Mouse (Mus musculus) forebrain, embryonic 11.5 days (tissue): ENCODE results near the gene Wdr26. TPM values are rescaled to one million over a fixed set of nuclear protein-coding genes. Genes with fewer than 3 reads are reported as not detected.

Experiments used
- ATAC-seq: fragments of 200-750 bp; cut with Nextera tagmentation; replicated peaks from 2 replicates; pipeline ENCODE4 v1.8.0; 2017; ENCODE audit warnings: moderate TSS enrichment; ENCODE audit not compliant: low FRiP score
- DNase-seq: peaks from one replicate; pipeline ENCODE4 v3.0.0-alpha.2; 2017; ENCODE audit warnings: low spot score
- H3K27ac ChIP-seq: fragments of 300-500 bp; sonication (generic); 2 replicates; pipeline ENCODE4 v1.5.1; 2014; ENCODE audit warnings: low read depth, low read length
- H3K27me3 ChIP-seq: fragments of 300-500 bp; sonication (generic); 2 replicates; pipeline ENCODE4 v1.6.1; 2014; ENCODE audit warnings: mild to moderate bottlenecking, low read length, mixed read lengths; ENCODE audit not compliant: control insufficient read depth, insufficient read depth
- H3K36me3 ChIP-seq: fragments of 300-500 bp; sonication (generic); 2 replicates; pipeline ENCODE4 v1.6.1; 2014; ENCODE audit warnings: mild to moderate bottlenecking, low read length, moderate library complexity, mixed read lengths; ENCODE audit not compliant: control insufficient read depth, insufficient read depth
- H3K4me1 ChIP-seq: fragments of 300-500 bp; sonication (generic); replicated peaks from 2 replicates; pipeline ENCODE4 v1.6.1; 2014; ENCODE audit warnings: low read length, mixed read lengths; ENCODE audit not compliant: control insufficient read depth, insufficient read depth
- H3K4me2 ChIP-seq: fragments of 300-500 bp; sonication (generic); 2 replicates; pipeline ENCODE4 v1.6.1; 2014; ENCODE audit warnings: low read depth, mild to moderate bottlenecking, low read length, moderate library complexity, mixed read lengths; ENCODE audit not compliant: severe bottlenecking
- H3K4me3 ChIP-seq: fragments of 300-500 bp; sonication (generic); 2 replicates; pipeline ENCODE4 v1.5.1; 2014; ENCODE audit warnings: low read depth, low read length
- H3K9ac ChIP-seq: fragments of 300-500 bp; sonication (generic); 2 replicates; pipeline ENCODE4 v1.6.1; 2014; ENCODE audit warnings: low read length
- H3K9me3 ChIP-seq: fragments of 300-500 bp; sonication (generic); 2 replicates; pipeline ENCODE4 v1.6.1; 2016; ENCODE audit warnings: low read length, mixed read lengths; ENCODE audit not compliant: control insufficient read depth
- WGBS: fragments of 180-500 bp; shearing (Covaris S2); extraction: QIAGEN DNeasy Blood & Tissue Kit; methylation state at CpG from one replicate; pipeline ENCODE4 v1.1.7; 2014; 5-methylcytosine and 5-hydroxymethylcytosine counted together
- polyA plus RNA-seq: library from polyadenylated mRNA; unstranded; fragments of >200 nt; fragmentation: Nextera tagmentation; extraction: Ambion mirVana; gene quantifications from 2 replicates; pipeline ENCODE4 v1.2.1, GENCODE M21; 2014

Wdr26 gene
- polyA plus RNA-seq, 1 experiment from 2014 or later: 34.1 TPM

DNA sequence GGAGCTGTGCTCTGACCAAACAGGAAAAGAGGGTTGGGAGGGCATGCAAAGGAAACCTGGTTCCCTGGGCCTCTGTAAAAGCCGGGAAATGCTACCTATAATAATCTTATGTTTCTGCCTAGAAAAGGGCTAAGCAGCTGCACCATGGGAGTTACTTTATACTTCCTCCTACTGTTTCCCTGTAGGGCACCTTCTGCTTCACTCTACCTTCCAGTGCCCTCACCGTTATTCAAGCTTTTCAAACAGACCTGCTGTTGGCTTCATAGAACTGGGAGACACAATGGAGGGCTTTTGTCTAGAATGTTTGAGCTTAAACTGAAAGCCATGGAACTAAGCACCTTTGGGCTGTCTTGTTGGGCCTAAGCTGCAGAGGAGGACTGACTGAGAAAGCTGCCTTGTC, 44.0 kb downstream of the Wdr26 start:
- Histone ChIP-seq H3K9me3 (no peaks in the 10 kb centered on the region), H3K9ac (no peak overlapping the region), H3K27me3 (no peaks in the 10 kb centered on the region), H3K36me3 (peaks cover 14% of the 10 kb centered on the region), H3K4me2 (no peak overlapping the region), H3K27ac (no peak overlapping the region), H3K4me1 (no peaks in the 10 kb centered on the region), H3K4me3 (no peak overlapping the region)
- no peak for ATAC-seq
- no peak for DNase-seq
- 81% methylated on average over 2 of the region's 2 CpGs for WGBS

DNA sequence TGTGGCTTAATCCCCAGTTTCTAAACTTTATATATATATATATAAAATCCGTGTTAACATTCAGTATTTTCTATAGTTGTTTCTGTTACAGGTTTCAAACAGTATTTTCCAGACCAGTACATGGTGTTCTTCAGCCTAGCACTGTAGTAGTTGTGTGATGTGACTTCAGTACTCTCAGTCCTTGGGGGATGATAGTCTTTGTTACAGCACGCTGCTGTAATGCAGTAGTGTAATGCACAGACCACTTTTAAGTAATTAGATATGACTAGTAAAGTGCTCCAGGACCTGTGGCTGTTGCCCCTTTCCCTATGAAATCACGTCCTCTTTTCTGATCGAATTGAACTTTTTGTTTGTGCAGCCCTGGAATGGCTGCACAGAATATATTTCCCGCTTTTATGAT, 60.3 kb downstream of the Wdr26 start:
- Histone ChIP-seq H3K4me3 (peak overlapping the region; percentile 90), H3K9ac (peak overlapping the region; percentile 94), H3K4me1 (no peaks in the 10 kb centered on the region), H3K27ac (no peak overlapping the region), H3K36me3 (no peaks in the 10 kb centered on the region), H3K4me2 (peak overlapping the region; percentile 55), H3K9me3 (no peaks in the 10 kb centered on the region), H3K27me3 (no peaks in the 10 kb centered on the region)
- WGBS: 42% methylated on average over 5 of the region's 5 CpGs
- ATAC-seq (no peak), DNase-seq (no peak)

DNA sequence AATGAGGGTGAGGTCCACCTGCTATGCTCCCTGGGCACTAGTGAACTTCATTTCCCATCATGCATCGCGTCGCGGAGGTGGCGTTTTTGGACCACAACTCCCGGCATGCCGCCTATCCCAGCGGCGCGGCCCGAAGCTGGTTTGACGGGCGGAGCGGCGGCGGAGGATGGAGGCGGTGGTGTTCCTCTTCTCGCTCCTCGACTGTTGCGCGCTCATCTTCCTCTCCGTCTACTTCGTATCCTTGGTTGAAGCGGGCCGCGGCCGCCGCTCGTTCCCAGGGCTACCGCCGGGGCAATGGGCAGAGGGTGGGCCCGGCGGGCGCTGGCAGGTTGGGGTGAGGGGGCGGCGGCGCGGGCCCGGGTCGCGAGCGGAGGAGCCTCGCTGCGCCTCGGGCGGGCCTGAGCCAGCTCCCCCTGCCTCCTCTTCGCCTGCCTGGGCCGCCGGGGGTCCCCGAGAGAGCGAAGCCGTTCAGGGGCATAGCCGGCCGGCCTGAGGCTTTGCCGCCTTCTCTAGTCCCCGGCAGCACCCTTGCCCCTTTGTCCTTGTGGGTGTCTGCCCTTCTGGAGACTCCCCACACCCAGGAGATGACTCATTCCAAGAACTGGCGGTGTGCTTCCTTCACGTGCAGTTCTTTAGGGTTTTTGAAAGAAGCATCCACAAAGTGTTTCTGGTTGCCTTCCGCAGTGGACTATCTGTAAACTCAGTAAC, 60.8 kb downstream of the Wdr26 start:
- under 1% methylated on average over 59 of the region's 59 CpGs for WGBS
- DNase-seq: peak; percentile 94
- ATAC-seq: peak; percentile 93

DNA sequence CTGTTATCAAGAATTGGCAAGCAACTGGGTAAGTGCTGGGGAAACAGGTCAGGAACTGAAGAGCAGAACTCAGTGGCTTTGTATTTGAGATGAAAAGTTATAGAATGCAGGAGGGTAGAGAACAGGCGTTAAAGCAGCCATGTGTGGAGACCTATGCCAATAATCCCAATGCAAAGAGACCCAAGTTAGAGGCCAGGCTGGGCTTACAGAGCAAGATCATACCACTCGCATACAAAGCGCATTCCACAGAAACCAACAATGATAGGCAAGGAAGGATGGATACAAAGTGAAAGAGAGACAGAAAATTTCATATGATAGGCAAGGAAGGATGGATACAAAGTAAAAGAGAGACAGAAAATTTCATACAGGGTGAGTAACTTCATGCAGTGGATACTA, 61.4 kb downstream of the Wdr26 start:
- Histone ChIP-seq H3K4me3 (peak overlapping the region; percentile 90), H3K4me1 (no peaks in the 10 kb centered on the region), H3K9me3 (no peaks in the 10 kb centered on the region), H3K27ac (no peak overlapping the region), H3K27me3 (no peaks in the 10 kb centered on the region), H3K9ac (no peak overlapping the region), H3K4me2 (no peak overlapping the region; the same call in 1 of the 2 replicates), H3K36me3 (no peaks in the 10 kb centered on the region)
- DNase-seq: no peak
- WGBS: 67% methylated on average over 3 of the region's 3 CpGs
- ATAC-seq: peak; percentile 34; the same call in 1 of the 2 replicates

More for the DNA sequence above, 60.8 kb downstream of the Wdr26 start:
- H3K9me3 ChIP-seq: no peaks in the 10 kb centered on the region
- peak overlapping the region; percentile 94 for H3K9ac ChIP-seq
- no peaks in the 10 kb centered on the region for H3K4me1 ChIP-seq
- H3K4me2 ChIP-seq: peak overlapping the region; percentile 55
- no peaks in the 10 kb centered on the region for H3K27me3 ChIP-seq
- H3K36me3 ChIP-seq: no peaks in the 10 kb centered on the region
- H3K27ac ChIP-seq: peak overlapping the region; percentile 78
- H3K4me3 ChIP-seq: peak overlapping the region; percentile 90

DNA sequence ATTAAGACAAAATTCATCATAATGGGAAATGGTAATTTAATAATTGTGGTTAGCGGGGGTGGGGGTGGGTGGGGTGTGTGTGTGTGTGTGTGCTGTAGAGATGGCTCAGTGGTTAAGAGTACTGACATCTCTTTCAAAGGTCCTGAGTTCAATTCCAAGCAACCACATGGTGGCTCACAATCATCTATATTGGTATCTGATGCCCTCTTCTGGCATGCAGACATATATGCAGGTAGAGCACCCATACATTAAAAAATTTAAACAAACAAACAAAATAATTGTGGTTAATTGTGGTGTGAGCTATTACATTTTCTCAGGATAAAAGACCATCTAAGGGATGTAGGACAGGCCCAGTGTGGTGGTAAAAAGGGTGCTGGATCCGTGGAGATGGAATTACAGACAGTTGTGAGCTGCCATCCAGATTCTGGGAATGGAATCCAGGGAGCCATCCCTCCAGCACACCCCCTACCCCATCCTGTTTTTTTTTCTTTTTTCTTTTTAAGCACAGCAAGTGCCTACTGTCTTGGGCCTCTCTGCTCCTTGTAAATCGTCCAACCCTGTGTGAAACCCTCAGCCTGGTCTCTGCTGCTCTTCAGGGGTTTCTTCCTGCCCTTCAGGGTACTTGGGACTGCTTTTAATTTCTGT, 62.3 kb downstream of the Wdr26 start:
- Histone ChIP-seq H3K4me1 (no peaks in the 10 kb centered on the region; the same call in 1 of the 2 replicates), H3K4me3 (no peak overlapping the region), H3K4me2 (no peak overlapping the region), H3K36me3 (no peaks in the 10 kb centered on the region), H3K27me3 (no peaks in the 10 kb centered on the region), H3K9ac (no peak overlapping the region), H3K9me3 (no peaks in the 10 kb centered on the region), H3K27ac (no peak overlapping the region)
- DNase-seq (no peak), ATAC-seq (no peak)
- 77% methylated on average over 3 of the region's 3 CpGs for WGBS

DNA sequence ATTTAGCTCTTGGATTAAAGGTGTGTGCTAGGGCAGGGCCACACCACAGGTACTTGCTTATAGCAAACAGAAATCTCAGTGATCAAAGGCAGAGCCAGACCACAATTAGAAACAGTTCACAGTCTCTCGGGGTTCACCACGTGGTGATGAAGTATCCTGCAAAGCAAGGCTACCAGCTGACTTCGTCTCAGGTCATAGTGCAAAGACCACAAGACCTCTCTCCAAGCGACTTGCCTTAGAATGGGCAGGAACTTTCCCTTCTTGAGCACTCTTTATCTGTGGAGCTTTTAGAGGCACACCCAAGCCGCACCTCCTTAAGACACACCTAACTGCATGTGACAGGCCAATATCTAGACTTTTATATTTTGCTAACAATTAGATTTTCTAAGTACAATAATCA, 63.3 kb downstream of the Wdr26 start:
- WGBS: 74% methylated on average over 5 of the region's 5 CpGs

DNA sequence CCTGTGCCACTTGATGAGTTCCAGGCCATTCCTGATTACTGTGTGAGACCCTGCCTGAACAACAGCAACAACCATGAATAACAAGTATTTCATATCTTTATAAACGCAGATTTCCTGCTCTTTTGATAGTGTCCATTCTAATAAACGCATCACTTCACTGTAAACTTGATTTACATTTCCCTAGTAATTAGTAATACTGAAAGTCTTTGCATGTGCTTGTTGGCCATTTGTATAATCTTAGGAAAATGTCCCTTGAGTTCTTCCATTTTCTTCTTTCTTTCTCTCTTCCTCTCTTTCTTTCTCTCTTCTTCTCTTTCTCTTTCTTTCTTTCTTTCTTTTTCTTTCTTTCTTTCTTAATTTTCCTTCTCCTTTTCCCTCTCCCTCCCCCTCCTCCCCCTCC, 65.6 kb downstream of the Wdr26 start:
- no peak overlapping the region for H3K27ac ChIP-seq
- no peaks in the 10 kb centered on the region; the same call in 1 of the 2 replicates for H3K4me1 ChIP-seq
- no peak for DNase-seq
- H3K9me3 ChIP-seq: no peaks in the 10 kb centered on the region
- H3K27me3 ChIP-seq: no peaks in the 10 kb centered on the region
- H3K4me2 ChIP-seq: no peak overlapping the region
- no peak overlapping the region for H3K9ac ChIP-seq
- peak overlapping the region; percentile 6; the same call in 1 of the 2 replicates for H3K4me3 ChIP-seq
- WGBS: 89% methylated on average over 2 of the region's 2 CpGs
- H3K36me3 ChIP-seq: no peaks in the 10 kb centered on the region
- ATAC-seq: no peak

More for the DNA sequence above, 63.3 kb downstream of the Wdr26 start:
- Histone ChIP-seq H3K4me2 (no peak overlapping the region), H3K4me3 (no peak overlapping the region), H3K9ac (no peak overlapping the region), H3K27ac (no peak overlapping the region), H3K4me1 (no peaks in the 10 kb centered on the region; the same call in 1 of the 2 replicates), H3K36me3 (no peaks in the 10 kb centered on the region), H3K9me3 (no peaks in the 10 kb centered on the region), H3K27me3 (no peaks in the 10 kb centered on the region)
- DNase-seq (no peak), ATAC-seq (no peak)

DNA sequence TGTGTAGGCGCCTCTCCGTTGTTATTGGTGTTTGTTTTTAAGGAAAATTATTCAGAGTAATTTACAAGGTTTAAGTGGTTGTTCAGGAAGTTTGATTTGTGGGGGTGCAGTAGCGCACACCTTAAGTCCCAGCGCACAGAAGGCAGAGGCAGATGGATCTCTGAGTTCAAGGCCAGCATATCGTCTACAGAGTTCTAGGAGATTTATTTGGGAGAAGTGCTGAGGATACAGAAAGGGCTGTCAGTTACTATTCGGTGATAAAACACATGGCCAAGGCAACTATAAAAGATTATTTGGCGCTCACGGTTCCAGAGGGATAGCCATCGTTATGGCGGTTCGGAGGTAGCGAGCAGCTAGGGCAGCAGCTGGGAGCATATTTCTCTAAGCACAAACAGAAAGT, 66.8 kb downstream of the Wdr26 start:
- peak overlapping the region; percentile 73 for H3K9ac ChIP-seq
- H3K4me1 ChIP-seq: no peaks in the 10 kb centered on the region; the same call in 1 of the 2 replicates
- peak overlapping the region; percentile 85; the same call in 1 of the 2 replicates for H3K27ac ChIP-seq
- WGBS: 19% methylated on average over 12 of the region's 12 CpGs
- no peaks in the 10 kb centered on the region for H3K36me3 ChIP-seq
- DNase-seq (no peak), ATAC-seq (no peak)
- H3K27me3 ChIP-seq: no peaks in the 10 kb centered on the region
- no peaks in the 10 kb centered on the region for H3K9me3 ChIP-seq
- peak overlapping the region; percentile 70 for H3K4me2 ChIP-seq
- H3K4me3 ChIP-seq: peak overlapping the region; percentile 78
